Mouse (Mus musculus): ENCODE data around the gene Shisa7. TPM values are rescaled to one million over a fixed set of nuclear protein-coding genes. Genes with fewer than 3 reads are reported as not detected.
"Not testable (repeated sequence)": the region's sequence is repeated elsewhere in the genome, so short reads cannot be mapped to it uniquely, and the experiment has no call there.

The Shisa7 gene
- 100 to 1,000 TPM; 115 to 148 TPM for total RNA-seq (2021)

DNA sequence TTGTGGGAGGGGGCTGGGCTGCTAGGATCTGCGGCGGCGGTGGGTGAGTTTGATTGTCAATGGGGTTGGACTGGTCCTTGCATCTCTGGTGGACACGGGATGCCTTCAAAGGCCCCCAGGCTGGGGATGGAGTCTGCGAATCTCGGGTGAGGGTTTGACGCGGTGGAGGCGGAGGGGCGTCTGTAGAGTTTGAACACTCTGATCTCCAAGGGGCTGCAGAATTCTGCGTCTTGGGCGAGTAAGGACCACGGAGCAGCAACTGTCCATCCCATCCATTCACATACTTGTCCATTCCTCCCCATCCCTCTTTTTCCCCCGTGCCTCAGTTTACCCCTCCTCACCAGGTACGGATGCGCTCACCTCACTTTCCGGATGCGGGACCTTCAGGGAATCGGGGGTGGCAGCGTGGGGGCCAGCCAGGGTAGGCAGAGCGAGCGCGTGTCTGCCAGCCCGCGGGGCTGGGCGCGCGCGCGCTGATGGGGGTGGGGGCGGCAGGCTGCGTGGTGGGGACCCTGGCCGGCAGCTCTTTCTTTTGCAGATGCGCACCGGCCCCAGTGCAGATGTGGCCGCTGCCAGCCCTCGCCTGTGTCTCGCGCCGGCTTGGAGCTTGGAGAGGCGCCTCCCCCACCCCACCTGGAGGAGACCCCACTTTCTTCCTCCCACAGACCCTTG lies at the start of gene Shisa7:
Gene Shisa7 (minus strand): TSS at position 452 of the 672 bp plus-strand sequence.
- intact Hi-C loops (cut with DNase I) = no loop called here
- peak; percentile 33 to 50 for DNase-seq (ENCODE audit: low spot score in 2 of 2)

- no peak for DNase-seq (ENCODE audit: low spot score in 2 of 2)
- intact Hi-C loops (cut with DNase I) = no loop called here
Observed at GRCm38 (mm10) chr7:4886680-4887079, 42.2 kb upstream of the Shisa7 start.

DNA sequence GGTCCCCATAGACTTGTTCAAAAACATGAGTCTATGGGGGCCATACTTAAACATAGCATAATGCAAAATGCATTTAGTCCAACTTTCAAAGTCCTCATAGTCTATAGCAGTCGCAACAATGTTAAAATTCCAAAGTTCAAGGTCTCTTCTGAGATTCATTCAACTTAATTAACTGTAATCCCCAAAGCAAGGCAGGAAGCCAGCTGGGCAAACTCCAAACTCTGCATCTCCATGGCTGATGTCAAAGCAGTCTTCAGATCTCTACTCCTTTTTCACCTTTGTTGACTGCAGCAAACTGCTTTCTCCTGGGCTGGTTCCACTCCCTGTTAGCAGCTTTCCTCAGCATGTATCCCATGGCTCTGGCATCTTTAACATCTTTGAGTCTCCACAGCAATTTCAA lies 34.5 kb upstream of the Shisa7 start:
- intact Hi-C loops (cut with DNase I); DNase-seq (ENCODE audit: low spot score in 2 of 2): not testable (repeated sequence)

DNA sequence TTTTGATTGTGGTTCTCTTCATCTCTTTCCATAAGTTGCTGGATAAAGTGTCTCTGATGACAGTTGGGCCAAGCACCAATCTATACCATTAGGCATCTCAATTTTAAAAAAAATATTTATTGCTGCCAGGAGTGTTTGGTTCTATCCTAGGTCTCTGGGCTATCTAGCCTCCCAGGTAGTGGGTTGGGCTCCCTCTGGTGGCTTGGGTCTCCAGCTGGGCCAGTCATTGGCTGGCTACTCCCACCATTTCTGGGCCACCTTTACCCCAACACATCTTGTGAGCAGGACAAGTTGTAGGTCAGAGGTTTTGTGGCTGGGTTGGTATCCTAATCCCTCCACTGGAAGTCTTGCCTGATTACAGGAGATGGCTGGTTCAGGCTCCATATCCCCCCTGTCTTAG lies 33.7 kb upstream of the Shisa7 start:
- intact Hi-C loops (cut with DNase I) = no loop called here
- DNase-seq (ENCODE audit: low spot score in 2 of 2) = no peak

DNA sequence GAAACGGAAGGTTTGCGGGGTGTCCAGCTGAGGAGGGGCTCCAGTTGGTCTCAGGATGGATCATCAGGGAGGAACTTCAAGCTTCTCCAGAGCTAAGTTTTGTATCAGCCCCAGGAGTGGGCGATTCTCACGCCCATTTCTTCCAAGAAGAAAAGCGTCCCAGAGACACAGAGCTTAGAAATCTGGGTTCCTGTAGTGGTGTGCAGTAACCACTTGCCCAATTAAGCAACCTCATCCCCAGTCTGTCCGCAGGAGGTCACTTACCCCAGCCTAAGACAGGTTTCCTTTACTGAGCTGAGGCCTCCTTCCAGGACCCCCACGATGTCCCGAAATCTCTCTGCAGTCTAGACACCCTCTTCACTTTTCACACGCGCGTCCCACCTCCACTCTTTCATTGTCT lies 32.7 kb upstream of the Shisa7 start:
- no peak for DNase-seq (ENCODE audit: low spot score in 2 of 2)
- intact Hi-C loops (cut with DNase I) = no loop called here

GRCm38 (mm10) chr7:4876753-4877221 lies 32.3 kb upstream of the Shisa7 start, which contains the start of gene Isoc2a:
TSS of gene Isoc2a (plus strand) at chr7:4877153.
- peak; percentile 79 to 90 for DNase-seq (ENCODE audit: low spot score in 2 of 2)
- intact Hi-C loops (cut with DNase I) = no loop called here

GRCm38 (mm10) chr7:4870133-4870532 lies 25.6 kb upstream of the Shisa7 start, which contains the start of gene Isoc2b:
TSS of gene Isoc2b (minus strand) at chr7:4870258.
- intact Hi-C loops (cut with DNase I) = no loop called here
- DNase-seq (ENCODE audit: low spot score in 2 of 2) = no peak

DNA sequence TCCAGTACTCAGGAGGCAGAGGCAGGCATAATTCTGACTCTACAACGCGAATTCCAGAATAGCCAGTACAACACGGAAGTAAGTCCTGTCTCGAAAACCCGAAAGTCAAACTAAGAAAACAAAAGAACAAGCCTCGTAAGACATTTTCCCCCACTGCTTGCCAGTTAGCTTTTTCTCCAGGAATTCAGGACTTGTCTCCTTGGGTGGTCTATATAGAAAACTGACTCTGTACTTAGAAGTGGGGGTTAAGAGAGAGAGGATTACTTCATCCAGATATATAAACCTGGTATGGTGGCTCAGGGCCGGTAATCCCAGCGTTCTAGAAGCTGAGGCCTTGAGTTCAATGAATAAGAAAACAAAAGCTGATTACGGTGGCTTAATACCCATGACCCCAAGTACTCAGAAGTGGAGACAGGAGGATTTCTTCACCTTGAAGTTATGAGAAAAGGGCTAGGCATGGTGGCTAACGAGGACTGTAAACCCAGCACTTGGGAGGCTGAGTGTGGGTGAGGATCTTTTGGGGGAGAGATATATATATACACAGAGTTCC lies 22.2 kb upstream of the Shisa7 start:
- intact Hi-C loops (cut with DNase I) = loop anchor here (5.0 kb wide), 2 partner anchors 56 to 76 kb away; partner anchors contain the start of gene Nat14
- no peak for DNase-seq (ENCODE audit: low spot score in 2 of 2)

DNA sequence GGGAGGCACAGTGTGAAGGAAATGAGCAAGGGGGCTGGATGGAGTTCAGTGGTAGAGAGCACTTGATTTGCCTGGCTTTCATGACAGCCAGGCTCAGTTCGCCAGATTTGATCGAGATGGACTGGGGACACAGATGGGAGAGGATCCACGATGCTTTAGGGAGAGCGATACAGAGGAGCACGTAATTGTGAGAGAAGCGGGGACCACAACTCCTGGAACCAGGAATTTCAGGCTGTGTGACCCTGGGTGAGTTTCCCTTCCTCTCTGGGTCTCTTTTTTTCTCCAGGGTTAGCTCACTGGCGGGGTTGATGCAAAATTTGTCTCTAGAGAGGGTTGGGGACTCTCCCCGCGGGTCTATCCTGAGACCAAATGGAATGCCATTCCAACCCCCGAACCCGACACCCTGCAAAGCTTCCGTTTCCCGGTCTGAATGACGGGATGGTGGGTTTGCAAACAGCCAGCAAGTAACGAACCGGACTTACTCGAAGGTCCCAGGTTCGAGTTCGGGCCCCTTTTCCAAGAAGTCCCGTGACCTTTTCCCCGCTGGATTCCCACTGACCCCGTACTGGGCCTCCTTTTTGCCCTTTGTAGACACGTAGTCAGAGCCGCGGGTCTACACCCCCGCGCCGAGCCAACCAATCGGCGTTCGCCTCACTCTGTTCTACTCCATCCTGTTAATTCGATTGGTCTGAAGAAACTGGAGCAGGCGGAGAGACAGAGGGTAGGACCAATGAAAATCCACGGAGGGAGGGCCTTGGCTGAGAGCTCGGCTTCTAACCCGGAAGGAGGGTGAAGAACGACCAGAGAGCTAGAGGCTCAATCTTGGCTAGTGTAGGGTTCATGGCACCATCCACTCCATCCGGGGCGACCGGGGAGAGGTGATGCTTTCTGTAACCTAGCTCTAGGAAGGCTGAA lies 21.3 kb upstream of the Shisa7 start:
- intact Hi-C loops (cut with DNase I) = loop anchor here (5.0 kb wide), 2 partner anchors 56 to 76 kb away; partner anchors contain the start of gene Nat14
- DNase-seq (ENCODE audit: low spot score in 2 of 2) = peak; percentile 94 to 98

DNA sequence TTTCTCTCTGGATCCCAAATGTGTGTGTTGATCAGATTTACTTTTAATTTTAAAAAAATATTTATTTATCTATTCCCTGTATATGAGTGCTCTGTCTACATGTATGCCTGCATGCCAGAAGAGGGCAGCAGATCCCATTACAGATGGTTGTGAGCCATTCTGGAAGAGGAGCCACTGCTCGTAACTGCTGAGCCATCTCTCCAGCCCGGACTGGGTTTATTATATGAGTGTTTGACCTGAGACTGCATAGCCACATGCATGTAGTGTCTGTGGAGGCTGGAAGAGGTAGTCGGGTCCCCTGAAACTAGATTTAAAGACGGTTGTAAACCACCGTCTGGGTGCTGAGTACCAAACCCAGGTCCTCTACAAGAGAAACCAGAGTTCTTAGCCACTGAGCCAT lies 20.6 kb upstream of the Shisa7 start:
- intact Hi-C loops (cut with DNase I) = loop anchor here (5.0 kb wide), 2 partner anchors 57 to 77 kb away; partner anchors contain the start of gene Nat14
- DNase-seq (ENCODE audit: low spot score in 2 of 2) = peak in 1 of 2 experiments; percentile 53

- intact Hi-C loops (cut with DNase I) = no loop called here
- no peak for DNase-seq (ENCODE audit: low spot score in 2 of 2)
Observed at GRCm38 (mm10) chr7:4864130-4864845, 19.8 kb upstream of the Shisa7 start.

DNA sequence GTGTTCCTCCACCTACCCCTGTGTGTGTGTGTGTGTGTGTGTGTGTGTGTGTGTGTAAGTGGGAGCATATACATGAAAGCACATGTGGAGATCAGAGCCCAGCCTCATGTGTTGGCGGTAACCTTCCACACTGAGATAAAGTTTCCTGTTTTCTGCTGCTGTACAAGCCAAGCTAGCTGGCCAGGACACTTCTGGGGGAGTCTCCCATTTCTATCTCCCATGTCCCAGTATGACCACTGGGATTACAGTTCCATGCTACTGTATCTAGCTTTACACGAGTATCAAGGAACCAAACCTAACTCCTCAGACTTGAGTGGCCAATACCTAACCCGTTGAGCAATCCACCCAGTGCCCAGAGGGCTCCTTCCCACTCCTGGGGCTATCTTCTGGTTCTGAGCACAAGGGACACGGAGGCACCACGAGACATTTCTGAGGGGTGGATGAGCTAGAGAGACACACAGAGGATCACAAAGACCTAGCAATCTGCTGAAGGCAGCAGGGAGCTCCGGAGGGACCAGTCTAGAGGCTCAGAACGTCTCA lies 19.1 kb upstream of the Shisa7 start:
- intact Hi-C loops (cut with DNase I) = no loop called here
- DNase-seq (ENCODE audit: low spot score in 2 of 2) = no peak

- peak in 1 of 2 experiments; percentile 29 for DNase-seq (ENCODE audit: low spot score in 2 of 2)
- intact Hi-C loops (cut with DNase I) = no loop called here
Observed at GRCm38 (mm10) chr7:4863041-4863440, 18.5 kb upstream of the Shisa7 start.

- intact Hi-C loops (cut with DNase I); DNase-seq (ENCODE audit: low spot score in 2 of 2): not testable (repeated sequence)
Observed at GRCm38 (mm10) chr7:4860926-4861325, 16.4 kb upstream of the Shisa7 start.

DNA sequence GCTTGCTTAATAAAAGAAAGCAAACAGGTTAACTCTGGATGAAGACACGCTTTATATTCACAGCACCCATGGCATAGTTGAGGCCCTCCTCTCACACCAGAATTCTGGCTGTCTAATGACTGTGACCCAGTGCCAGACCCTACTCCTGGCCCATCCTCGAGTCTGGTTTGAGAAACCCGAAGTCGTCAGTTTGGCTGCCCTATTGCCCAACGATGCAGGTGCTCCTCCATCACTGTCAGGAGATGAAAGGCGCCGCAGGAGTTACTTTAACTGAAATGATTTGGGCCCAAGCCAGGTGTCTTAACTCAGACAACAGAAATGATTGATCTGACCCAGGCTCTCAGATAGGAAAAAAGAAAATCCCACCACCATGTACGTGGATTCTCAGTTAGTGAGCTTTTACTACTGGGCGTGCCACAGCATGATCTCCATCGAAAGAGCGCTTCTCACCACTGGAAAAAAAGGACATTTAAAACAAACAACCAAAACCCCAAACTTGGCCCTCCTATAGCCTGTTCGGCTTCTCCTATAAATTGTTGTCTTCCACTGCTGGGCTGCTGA lies 15.0 kb upstream of the Shisa7 start:
- DNase-seq (ENCODE audit: low spot score in 2 of 2) = no peak

GRCm38 (mm10) chr7:4857321-4857720 lies 12.8 kb upstream of the Shisa7 start:
- DNase-seq (ENCODE audit: low spot score in 2 of 2) = no peak
- intact Hi-C loops (cut with DNase I) = no loop called here

More for the DNA sequence above, 15.0 kb upstream of the Shisa7 start:
- intact Hi-C loops (cut with DNase I) = no loop called here

DNA sequence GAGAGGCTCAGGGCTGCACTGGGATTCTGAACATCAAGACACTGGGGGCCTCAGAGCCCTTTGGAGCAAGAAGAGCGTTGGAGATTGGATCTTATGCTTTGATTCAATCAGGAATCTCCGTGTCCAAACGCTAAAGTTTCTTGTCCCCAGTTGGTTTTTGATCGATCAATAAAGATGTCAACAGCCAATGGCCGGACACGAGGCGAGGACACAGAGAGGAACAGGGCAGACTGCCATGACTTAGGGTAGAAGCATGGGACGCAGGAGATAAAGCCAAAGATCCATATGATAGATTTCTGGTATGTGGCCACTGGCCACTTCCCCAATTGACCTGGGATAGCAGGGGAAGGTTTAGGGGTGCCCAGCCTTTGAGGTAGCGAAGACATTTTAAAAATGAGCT lies 12.0 kb upstream of the Shisa7 start:
- intact Hi-C loops (cut with DNase I) = no loop called here

DNA sequence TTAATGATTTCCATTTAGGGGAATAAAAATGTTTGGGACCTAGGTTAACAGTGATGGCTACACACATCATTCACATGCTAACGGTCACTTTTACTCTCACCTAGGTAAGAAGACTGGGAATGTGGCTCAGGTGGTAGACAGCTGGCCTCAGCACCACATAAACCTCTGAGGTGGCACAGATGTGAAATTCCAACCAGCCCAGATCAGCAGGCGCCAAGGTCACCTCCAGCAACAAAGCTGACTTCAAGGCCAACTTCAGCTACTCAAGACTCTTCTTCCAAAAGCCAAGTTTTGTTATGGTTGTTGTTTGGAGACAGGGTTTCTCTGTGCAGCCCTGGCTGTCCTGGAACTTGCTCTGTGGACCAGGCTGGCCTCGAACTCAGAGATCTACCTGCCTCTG lies 9.1 kb upstream of the Shisa7 start:
- no peak for DNase-seq (ENCODE audit: low spot score in 2 of 2)
- intact Hi-C loops (cut with DNase I) = no loop called here

More for the DNA sequence above, 12.0 kb upstream of the Shisa7 start:
- no peak for DNase-seq (ENCODE audit: low spot score in 2 of 2)

- intact Hi-C loops (cut with DNase I) = no loop called here
- DNase-seq (ENCODE audit: low spot score in 2 of 2) = no peak
Observed at GRCm38 (mm10) chr7:4851315-4851688, 6.8 kb upstream of the Shisa7 start.

All from left cerebral cortex, postnatal 25 days (tissue).